Mouse (Mus musculus): ENCODE measurements at regions not wholly inside any gene's neighbourhood (a gene's known extent, or its start where the extent isn't known, plus 50 kb on each side); places are given as distances from the start of the nearest gene placed in this dataset.

DNA sequence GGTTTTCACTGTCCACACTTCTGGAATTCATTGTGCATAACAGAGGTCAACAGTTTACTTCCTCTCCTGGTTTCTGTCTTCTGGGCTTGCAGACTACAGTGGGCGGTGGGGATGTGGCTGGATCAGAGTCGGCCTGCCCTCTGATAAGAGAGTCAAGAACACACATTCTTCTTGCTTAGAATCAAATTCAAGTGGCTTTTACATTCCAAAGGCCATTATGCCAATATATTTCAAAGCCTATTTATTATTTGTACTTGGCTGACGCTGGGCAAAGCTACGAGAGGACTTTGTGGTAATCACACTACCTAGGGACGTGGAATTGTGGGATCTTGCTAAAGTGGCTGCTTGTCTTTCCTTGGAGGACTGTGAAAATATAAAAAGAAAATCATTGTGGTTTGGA lies 114.3 kb upstream of the Sel1l start:
- H3K4me1 ChIP-seq (replicated peaks; ENCODE audit: low read depth, low read length): no peaks in the 10 kb centered on the region
- TF ChIP-seq NANOG (IDR thresholded peaks at IDR 0.05; ENCODE audit: borderline replicate concordance, low read length): no peak
- no peak for TF ChIP-seq CTCF (conservative IDR thresholded peaks at IDR 0.05; ENCODE audit: low read length)
- TF ChIP-seq POU5F1 (IDR thresholded peaks at IDR 0.05; ENCODE audit: borderline replicate concordance, low read length): no peak
- no peak overlapping the region for H3K4me3 ChIP-seq (replicated peaks; ENCODE audit: low read length)
- H3K27me3 ChIP-seq (ENCODE audit: insufficient read depth, low read length): no peaks in the 10 kb centered on the region
- H3K36me3 ChIP-seq (ENCODE audit: insufficient read depth, low read length): no peaks in the 10 kb centered on the region
- no peaks in the 10 kb centered on the region for H3K9me3 ChIP-seq (ENCODE audit: low read length)

- H3K27me3 ChIP-seq (ENCODE audit: insufficient read depth, low read length): no peaks in the 10 kb centered on the region
- H3K36me3 ChIP-seq (ENCODE audit: insufficient read depth, low read length): no peaks in the 10 kb centered on the region
- no peaks in the 10 kb centered on the region for H3K9me3 ChIP-seq (ENCODE audit: low read length)
- H3K4me3 ChIP-seq (replicated peaks; ENCODE audit: low read length): no peak overlapping the region
- TF ChIP-seq POU5F1 (IDR thresholded peaks at IDR 0.05; ENCODE audit: borderline replicate concordance, low read length): no peak
- TF ChIP-seq NANOG (IDR thresholded peaks at IDR 0.05; ENCODE audit: borderline replicate concordance, low read length): no peak
- TF ChIP-seq CTCF (conservative IDR thresholded peaks at IDR 0.05; ENCODE audit: low read length): no peak
- no peaks in the 10 kb centered on the region for H3K4me1 ChIP-seq (replicated peaks; ENCODE audit: low read depth, low read length)
Observed at GRCm38 (mm10) chr12:91958086-91958485, 109.1 kb upstream of the Sel1l start.

DNA sequence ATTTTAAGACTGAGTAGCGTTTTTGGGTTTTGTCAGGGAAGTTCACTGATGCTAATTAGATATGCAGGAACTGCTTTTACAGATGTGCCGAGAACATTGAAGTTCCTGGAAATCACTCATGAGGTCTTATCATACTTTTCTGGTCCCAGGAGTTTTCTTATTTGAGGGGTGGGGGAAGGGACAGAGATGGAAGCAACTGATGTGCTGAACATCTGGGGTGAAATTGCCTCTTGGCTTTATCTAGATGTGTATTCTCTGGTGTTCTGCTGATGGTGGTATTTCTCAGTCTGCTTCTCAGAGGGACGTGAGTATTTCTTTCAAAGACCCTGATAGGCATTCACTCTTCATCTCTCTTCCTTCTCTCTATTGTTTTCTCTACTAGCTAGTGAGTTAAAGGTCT lies 107.5 kb upstream of the Sel1l start:
- no peaks in the 10 kb centered on the region for H3K4me1 ChIP-seq (replicated peaks; ENCODE audit: low read depth, low read length)
- H3K9me3 ChIP-seq (ENCODE audit: low read length): no peaks in the 10 kb centered on the region
- H3K27me3 ChIP-seq (ENCODE audit: insufficient read depth, low read length): no peaks in the 10 kb centered on the region
- H3K36me3 ChIP-seq (ENCODE audit: insufficient read depth, low read length): no peaks in the 10 kb centered on the region
- no peak overlapping the region for H3K4me3 ChIP-seq (replicated peaks; ENCODE audit: low read length)
- TF ChIP-seq CTCF (conservative IDR thresholded peaks at IDR 0.05; ENCODE audit: low read length) (no peak), NANOG (IDR thresholded peaks at IDR 0.05; ENCODE audit: borderline replicate concordance, low read length) (no peak), POU5F1 (IDR thresholded peaks at IDR 0.05; ENCODE audit: borderline replicate concordance, low read length) (no peak)

- Histone ChIP-seq H3K4me3 (replicated peaks; ENCODE audit: low read length) (no peak overlapping the region), H3K36me3 (ENCODE audit: insufficient read depth, low read length) (no peaks in the 10 kb centered on the region), H3K9me3 (ENCODE audit: low read length) (no peaks in the 10 kb centered on the region), H3K4me1 (replicated peaks; ENCODE audit: low read depth, low read length) (no peaks in the 10 kb centered on the region), H3K27me3 (ENCODE audit: insufficient read depth, low read length) (no peaks in the 10 kb centered on the region)
- TF ChIP-seq POU5F1 (IDR thresholded peaks at IDR 0.05; ENCODE audit: borderline replicate concordance, low read length) (no peak), NANOG (IDR thresholded peaks at IDR 0.05; ENCODE audit: borderline replicate concordance, low read length) (no peak), CTCF (conservative IDR thresholded peaks at IDR 0.05; ENCODE audit: low read length) (no peak)
Observed at GRCm38 (mm10) chr12:91948602-91949167, 99.7 kb upstream of the Sel1l start.

- Histone ChIP-seq H3K36me3 (ENCODE audit: insufficient read depth, low read length) (no peaks in the 10 kb centered on the region), H3K27me3 (ENCODE audit: insufficient read depth, low read length) (no peaks in the 10 kb centered on the region), H3K9me3 (ENCODE audit: low read length) (no peaks in the 10 kb centered on the region), H3K4me3 (replicated peaks; ENCODE audit: low read length) (no peak overlapping the region), H3K4me1 (replicated peaks; ENCODE audit: low read depth, low read length) (no peaks in the 10 kb centered on the region)
- TF ChIP-seq POU5F1 (IDR thresholded peaks at IDR 0.05; ENCODE audit: borderline replicate concordance, low read length) (no peak), NANOG (IDR thresholded peaks at IDR 0.05; ENCODE audit: borderline replicate concordance, low read length) (no peak), CTCF (conservative IDR thresholded peaks at IDR 0.05; ENCODE audit: low read length) (no peak)
Observed at GRCm38 (mm10) chr12:91947998-91948397, 99.0 kb upstream of the Sel1l start.

DNA sequence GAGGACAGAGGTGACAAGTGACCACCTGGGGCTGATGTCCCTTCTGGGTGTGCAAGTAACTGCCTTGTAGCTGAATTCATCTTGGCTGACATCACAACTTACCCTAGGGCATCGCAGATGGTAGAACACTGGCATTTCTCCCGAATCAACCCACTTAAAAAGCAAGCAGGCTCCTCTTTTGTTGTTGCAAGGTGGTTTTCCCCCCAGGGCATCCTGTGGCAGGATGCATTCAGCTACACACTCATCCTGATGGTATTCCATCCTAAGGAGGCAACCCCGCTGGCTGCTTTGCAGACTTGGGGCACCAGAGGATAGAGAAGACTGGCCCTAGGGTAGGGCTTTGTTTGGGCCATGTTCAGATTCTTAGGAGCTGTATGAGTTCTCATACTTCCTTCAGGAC lies 97.6 kb upstream of the Sel1l start:
- TF ChIP-seq POU5F1 (IDR thresholded peaks at IDR 0.05; ENCODE audit: borderline replicate concordance, low read length) (no peak), CTCF (conservative IDR thresholded peaks at IDR 0.05; ENCODE audit: low read length) (no peak), NANOG (IDR thresholded peaks at IDR 0.05; ENCODE audit: borderline replicate concordance, low read length) (no peak)
- H3K9me3 ChIP-seq (ENCODE audit: low read length): no peaks in the 10 kb centered on the region
- H3K4me1 ChIP-seq (replicated peaks; ENCODE audit: low read depth, low read length): no peaks in the 10 kb centered on the region
- no peaks in the 10 kb centered on the region for H3K36me3 ChIP-seq (ENCODE audit: insufficient read depth, low read length)
- no peaks in the 10 kb centered on the region for H3K27me3 ChIP-seq (ENCODE audit: insufficient read depth, low read length)
- no peak overlapping the region for H3K4me3 ChIP-seq (replicated peaks; ENCODE audit: low read length)

GRCm38 (mm10) chr12:91932490-91933361 lies 83.8 kb upstream of the Sel1l start:
- Histone ChIP-seq H3K27me3 (ENCODE audit: insufficient read depth, low read length) (no peaks in the 10 kb centered on the region), H3K4me3 (replicated peaks; ENCODE audit: low read length) (no peak overlapping the region), H3K36me3 (ENCODE audit: insufficient read depth, low read length) (no peaks in the 10 kb centered on the region), H3K4me1 (replicated peaks; ENCODE audit: low read depth, low read length) (no peaks in the 10 kb centered on the region), H3K9me3 (ENCODE audit: low read length) (no peaks in the 10 kb centered on the region)
- TF ChIP-seq POU5F1 (IDR thresholded peaks at IDR 0.05; ENCODE audit: borderline replicate concordance, low read length): no peak

DNA sequence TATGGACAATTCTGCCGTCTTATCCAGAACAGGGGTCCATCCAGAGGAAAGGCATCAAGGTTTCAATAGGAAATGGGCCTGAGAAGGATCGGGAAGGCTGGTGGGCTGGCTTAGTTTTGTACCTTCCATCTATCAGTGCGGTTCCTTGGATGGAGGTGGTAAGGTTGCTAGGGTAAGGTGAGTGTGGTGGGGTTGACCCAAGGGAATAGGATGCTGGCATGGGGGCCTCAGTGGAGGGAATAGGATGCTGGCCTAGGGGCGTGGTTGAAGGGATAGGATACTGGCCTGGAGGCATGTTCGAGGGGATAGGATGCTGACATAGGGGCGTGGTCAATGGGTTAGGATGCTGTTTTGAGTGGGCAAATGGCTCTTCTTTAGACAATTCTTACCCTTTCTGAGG lies 82.6 kb upstream of the Sel1l start:
- Histone ChIP-seq H3K36me3 (ENCODE audit: insufficient read depth, low read length) (no peaks in the 10 kb centered on the region), H3K4me3 (replicated peaks; ENCODE audit: low read length) (no peak overlapping the region), H3K27me3 (ENCODE audit: insufficient read depth, low read length) (no peaks in the 10 kb centered on the region), H3K9me3 (ENCODE audit: low read length) (no peaks in the 10 kb centered on the region), H3K4me1 (replicated peaks; ENCODE audit: low read depth, low read length) (no peaks in the 10 kb centered on the region)
- no peak for TF ChIP-seq CTCF (conservative IDR thresholded peaks at IDR 0.05; ENCODE audit: low read length)
- TF ChIP-seq POU5F1 (IDR thresholded peaks at IDR 0.05; ENCODE audit: borderline replicate concordance, low read length): no peak
- no peak for TF ChIP-seq NANOG (IDR thresholded peaks at IDR 0.05; ENCODE audit: borderline replicate concordance, low read length)
